Mouse (Mus musculus) C2C12 (cell line): ENCODE results near the gene Zbtb8a. TPM values are rescaled to one million over a fixed set of nuclear protein-coding genes. Genes with fewer than 3 reads are reported as not detected.

Experiments
- H3K27me3 ChIP-seq: one replicate; pipeline ENCODE4 v1.6.1; 2011; ENCODE audit not compliant: control insufficient read depth, insufficient read depth, insufficient read length
- H3K36me3 ChIP-seq: one replicate; pipeline ENCODE4 v1.6.1; 2011; ENCODE audit not compliant: control insufficient read depth, insufficient read depth
- H3K4me3 ChIP-seq: one replicate; pipeline ENCODE4 v1.5.1; 2011; ENCODE audit warnings: mild to moderate bottlenecking, control low read depth; ENCODE audit not compliant: poor library complexity, insufficient read depth, severe bottlenecking
- H3K79me2 ChIP-seq: one replicate; pipeline ENCODE4 v1.6.1; 2011; ENCODE audit not compliant: control insufficient read depth, insufficient read depth
- H3K79me3 ChIP-seq: one replicate; pipeline ENCODE4 v1.6.1; 2011; ENCODE audit warnings: low read depth, control low read depth
- H3ac ChIP-seq: one replicate; pipeline ENCODE3; 2011; ENCODE audit warnings: low read depth; ENCODE audit not compliant: control insufficient read depth, insufficient read length
- CEBPB ChIP-seq: IDR thresholded peaks from one replicate; pipeline ENCODE4 v1.6.1; 2011; ENCODE audit warnings: low read depth, mild to moderate bottlenecking, control low read depth, moderate library complexity
- CTCF ChIP-seq: IDR thresholded peaks from one replicate; pipeline ENCODE4 v1.5.1; 2011; ENCODE audit not compliant: control insufficient read depth, insufficient read depth, insufficient read length
- FOSL1 ChIP-seq: IDR thresholded peaks from one replicate; pipeline ENCODE4 v1.8.0; 2011; ENCODE audit warnings: mild to moderate bottlenecking, low read length; ENCODE audit not compliant: poor library complexity, insufficient read depth, severe bottlenecking
- MAX ChIP-seq: IDR thresholded peaks from one replicate; pipeline ENCODE4 v1.6.1; 2011; ENCODE audit warnings: mild to moderate bottlenecking, control low read depth
- MYOD1 ChIP-seq: IDR thresholded peaks from one replicate; pipeline ENCODE4 v1.6.1; 2011; ENCODE audit warnings: low read depth; ENCODE audit not compliant: control insufficient read depth, insufficient read length
- MYOG ChIP-seq: IDR thresholded peaks from one replicate; pipeline ENCODE4 v1.6.1; 2011; ENCODE audit not compliant: control insufficient read depth, insufficient read length; ENCODE audit errors: extremely low read depth
- USF1 ChIP-seq: IDR thresholded peaks from one replicate; pipeline ENCODE4 v1.6.1; 2011; ENCODE audit warnings: low read depth, mild to moderate bottlenecking, control low read depth, moderate library complexity
- polyA plus RNA-seq: library from polyadenylated mRNA; unstranded; fragments of >200 nt; fragmentation: generic; extraction: Trizol; gene quantifications from one replicate; pipeline ENCODE4 v1.2.1, GENCODE M21; 2012; ENCODE audit warnings: missing spikeins

The Zbtb8a gene
- polyA plus RNA-seq, 1 experiment = 4.6 TPM

GRCm38 (mm10) chr4:129304306-129304705, 73.6 kb downstream of the Zbtb8a start:
- Histone ChIP-seq H3K4me3 (no peak overlapping the region), H3K79me3 (no peaks in the 10 kb centered on the region), H3ac (no peak overlapping the region), H3K79me2 (peaks cover 5% of the 10 kb centered on the region), H3K27me3 (no peaks in the 10 kb centered on the region), H3K36me3 (peaks cover 60% of the 10 kb centered on the region)
- TF ChIP-seq MAX (no peak), FOSL1 (no peak), MYOG (no peak), MYOD1 (no peak), USF1 (no peak), CEBPB (no peak), CTCF (no peak)

DNA sequence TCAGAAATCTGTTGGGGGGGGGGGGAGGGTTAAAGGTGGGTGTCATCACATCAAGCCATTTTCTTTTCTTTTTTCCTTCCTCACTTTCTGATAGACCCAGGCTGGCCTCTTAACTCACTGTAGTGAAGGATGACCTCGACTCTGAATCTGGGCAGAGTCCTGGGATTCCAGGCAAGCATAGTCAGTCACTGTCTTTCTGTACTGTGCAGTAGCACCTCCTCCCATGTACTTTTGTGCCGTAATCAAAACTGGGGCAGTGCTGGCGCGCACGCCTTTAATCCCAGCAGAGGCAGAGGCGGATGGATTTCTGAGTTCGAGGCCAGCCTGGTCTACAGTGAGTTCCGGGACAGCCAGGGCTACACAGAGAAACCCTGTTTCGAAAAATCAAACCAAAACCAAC, 74.1 kb downstream of the Zbtb8a start:
- H3K4me3 ChIP-seq = no peak overlapping the region
- no peak for TF ChIP-seq CTCF
- no peak for TF ChIP-seq MYOD1
- no peak for TF ChIP-seq USF1
- no peak for TF ChIP-seq CEBPB
- TF ChIP-seq MYOG = no peak
- TF ChIP-seq MAX = no peak
- no peak for TF ChIP-seq FOSL1
- H3K36me3 ChIP-seq = peaks cover 57% of the 10 kb centered on the region

More for the DNA sequence above, 74.1 kb downstream of the Zbtb8a start:
- Histone ChIP-seq H3K79me2 (peaks cover 5% of the 10 kb centered on the region), H3K27me3 (no peaks in the 10 kb centered on the region), H3ac (no peak overlapping the region), H3K79me3 (peaks cover under 1% of the 10 kb centered on the region)

Other genes starting within 250 kb of the Zbtb8a start
- 0.14 TPM for gene Fndc5, start 241.1 kb downstream of the Zbtb8a start, polyA plus RNA-seq
- 8.1 TPM for gene S100pbp, start 188.4 kb downstream of the Zbtb8a start, polyA plus RNA-seq
- gene Yars, start 188.4 kb downstream of the Zbtb8a start, polyA plus RNA-seq = 105 TPM
- gene C77080, start 116.7 kb downstream of the Zbtb8a start, polyA plus RNA-seq = 30.1 TPM
- 15.0 TPM for gene Sync, start 90.5 kb downstream of the Zbtb8a start, polyA plus RNA-seq
- gene Rbbp4, start 42.7 kb downstream of the Zbtb8a start, polyA plus RNA-seq = 195 TPM
- 31.2 TPM for gene Zbtb8os, start 42.4 kb downstream of the Zbtb8a start, polyA plus RNA-seq
- not detected for gene Zbtb8b, start 62.7 kb upstream of the Zbtb8a start, polyA plus RNA-seq
- 11.8 TPM for gene Bsdc1, start 83.5 kb upstream of the Zbtb8a start, polyA plus RNA-seq
- not detected for gene Tssk3, start 112.9 kb upstream of the Zbtb8a start, polyA plus RNA-seq
- gene Fam229a, start 113.1 kb upstream of the Zbtb8a start, polyA plus RNA-seq = not detected
- 148 TPM for gene Marcksl1, start 135.5 kb upstream of the Zbtb8a start, polyA plus RNA-seq
- gene Hdac1, start 164.6 kb upstream of the Zbtb8a start, polyA plus RNA-seq = 96.7 TPM
- 1.5 TPM for gene Lck, start 195.5 kb upstream of the Zbtb8a start, polyA plus RNA-seq
- gene Fam167b, start 200.4 kb upstream of the Zbtb8a start, polyA plus RNA-seq = 0.27 TPM
- 416 TPM for gene Eif3i, start 222.5 kb upstream of the Zbtb8a start, polyA plus RNA-seq
- 218 TPM for gene Tmem234, start 222.6 kb upstream of the Zbtb8a start, polyA plus RNA-seq
- 0.40 TPM for gene Dcdc2b, start 236.1 kb upstream of the Zbtb8a start, polyA plus RNA-seq
- 10.8 TPM for gene Iqcc, start 241.0 kb upstream of the Zbtb8a start, polyA plus RNA-seq
- 7.7 TPM for gene Ccdc28b, start 245.8 kb upstream of the Zbtb8a start, polyA plus RNA-seq